Mouse (Mus musculus): Measurements from ENCODE around the gene Iqschfp. TPM values are rescaled to one million over a fixed set of nuclear protein-coding genes. Genes with fewer than 3 reads are reported as not detected.
A peak's percentile ranks its signal among the peaks of the same experiment; 100 is the strongest.

Iqschfp gene
- polyA plus RNA-seq, 1 experiment: 10.6 TPM

GRCm38 (mm10) chr3:68666377-68666776 is 774.3 kb downstream of the Iqschfp start:
- H3K4me1 ChIP-seq (ENCODE audit: control insufficient read depth, insufficient read depth, low read length): no peaks in the 10 kb centered on the region

GRCm38 (mm10) chr3:68667852-68668251 is 775.8 kb downstream of the Iqschfp start:
- H3K4me1 ChIP-seq (ENCODE audit: control insufficient read depth, insufficient read depth, low read length): no peaks in the 10 kb centered on the region
- H3K4me3 ChIP-seq (ENCODE audit: insufficient read depth, low read length): no peak overlapping the region
- no peak overlapping the region for H3K27ac ChIP-seq (ENCODE audit: insufficient read depth, low read length)
- no peak for TF ChIP-seq CTCF (IDR thresholded peaks at IDR 0.05; ENCODE audit: extremely low read depth, insufficient read depth, low read length)
- no peak for TF ChIP-seq POLR2A (IDR thresholded peaks at IDR 0.05; ENCODE audit: extremely low read depth, insufficient read depth, low read length)

More at GRCm38 (mm10) chr3:68666377-68666776, 774.3 kb downstream of the Iqschfp start:
- no peak for TF ChIP-seq POLR2A (IDR thresholded peaks at IDR 0.05; ENCODE audit: extremely low read depth, insufficient read depth, low read length)
- TF ChIP-seq CTCF (IDR thresholded peaks at IDR 0.05; ENCODE audit: extremely low read depth, insufficient read depth, low read length): no peak
- Histone ChIP-seq H3K27ac (ENCODE audit: insufficient read depth, low read length) (no peak overlapping the region), H3K4me3 (ENCODE audit: insufficient read depth, low read length) (no peak overlapping the region)

- no peak overlapping the region for H3K4me3 ChIP-seq (ENCODE audit: insufficient read depth, low read length)
- TF ChIP-seq POLR2A (IDR thresholded peaks at IDR 0.05; ENCODE audit: extremely low read depth, insufficient read depth, low read length) (no peak), CTCF (IDR thresholded peaks at IDR 0.05; ENCODE audit: extremely low read depth, insufficient read depth, low read length) (no peak)
- no peaks in the 10 kb centered on the region for H3K4me1 ChIP-seq (ENCODE audit: control insufficient read depth, insufficient read depth, low read length)
- no peak overlapping the region for H3K27ac ChIP-seq (ENCODE audit: insufficient read depth, low read length)
These were observed 777.5 kb downstream of the Iqschfp start for GRCm38 (mm10) chr3:68669418-68669974.

- no peak overlapping the region; the same call in 1 of the 2 replicates for H3K27ac ChIP-seq (ENCODE audit: insufficient read depth, low read length)
These were observed 782.7 kb downstream of the Iqschfp start for GRCm38 (mm10) chr3:68674721-68675120.

DNA sequence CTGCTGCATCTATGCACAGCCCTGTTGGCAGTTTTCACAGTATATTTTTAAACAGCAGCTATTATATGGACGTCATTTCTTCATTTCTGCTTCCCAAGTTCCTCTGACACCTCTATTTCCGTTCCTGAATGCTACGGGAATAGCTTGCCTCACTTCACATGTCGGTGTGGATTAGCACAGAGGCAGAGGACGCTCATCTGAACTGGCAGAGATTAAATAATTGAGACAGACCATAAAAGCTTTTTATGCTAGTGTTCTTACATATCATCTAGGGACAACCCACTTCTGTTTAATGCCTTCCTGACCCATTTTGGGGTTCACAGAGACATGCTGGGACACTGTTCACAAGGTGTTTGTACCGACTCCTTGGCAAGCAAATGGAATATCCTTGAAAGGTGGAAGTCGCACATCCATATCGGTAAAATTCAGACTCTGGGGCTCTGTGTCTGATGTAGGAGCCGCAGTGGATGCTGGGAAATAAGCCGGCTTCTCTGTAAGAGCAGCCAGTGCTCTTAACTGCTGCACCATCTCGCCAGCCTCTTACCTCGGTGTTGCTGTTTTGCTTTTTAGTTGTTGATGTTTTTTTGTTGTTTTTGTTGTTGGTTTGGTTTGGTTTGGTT is 783.3 kb downstream of the Iqschfp start:
- peaks cover 5% of the 10 kb centered on the region for H3K4me1 ChIP-seq (ENCODE audit: control insufficient read depth, insufficient read depth, low read length)
- TF ChIP-seq CTCF (IDR thresholded peaks at IDR 0.05; ENCODE audit: extremely low read depth, insufficient read depth, low read length): no peak
- TF ChIP-seq POLR2A (IDR thresholded peaks at IDR 0.05; ENCODE audit: extremely low read depth, insufficient read depth, low read length): no peak
- no peak overlapping the region for H3K4me3 ChIP-seq (ENCODE audit: insufficient read depth, low read length)
- H3K27ac ChIP-seq (ENCODE audit: insufficient read depth, low read length): peak overlapping the region; percentile 49; the same call in 1 of the 2 replicates

More at GRCm38 (mm10) chr3:68674721-68675120, 782.7 kb downstream of the Iqschfp start:
- H3K4me1 ChIP-seq (ENCODE audit: control insufficient read depth, insufficient read depth, low read length): peaks cover 5% of the 10 kb centered on the region
- no peak for TF ChIP-seq POLR2A (IDR thresholded peaks at IDR 0.05; ENCODE audit: extremely low read depth, insufficient read depth, low read length)
- no peak for TF ChIP-seq CTCF (IDR thresholded peaks at IDR 0.05; ENCODE audit: extremely low read depth, insufficient read depth, low read length)
- no peak overlapping the region for H3K4me3 ChIP-seq (ENCODE audit: insufficient read depth, low read length)

Other genes with a start within 250 kb of the Iqschfp start
- gene Iqcj, start within 50 bp of the Iqschfp start, polyA plus RNA-seq (2012; rRNA removed): 0.44 and 0.98 TPM in 2 replicates
- 207 and 221 TPM in 2 replicates for gene Schip1, start 172.6 kb downstream of the Iqschfp start, polyA plus RNA-seq (2012; rRNA removed)

All from cortical plate, adult 2 months (tissue).